7 mouse cellular contexts compared by ENCODE assay signal in the genomic region with DNA sequence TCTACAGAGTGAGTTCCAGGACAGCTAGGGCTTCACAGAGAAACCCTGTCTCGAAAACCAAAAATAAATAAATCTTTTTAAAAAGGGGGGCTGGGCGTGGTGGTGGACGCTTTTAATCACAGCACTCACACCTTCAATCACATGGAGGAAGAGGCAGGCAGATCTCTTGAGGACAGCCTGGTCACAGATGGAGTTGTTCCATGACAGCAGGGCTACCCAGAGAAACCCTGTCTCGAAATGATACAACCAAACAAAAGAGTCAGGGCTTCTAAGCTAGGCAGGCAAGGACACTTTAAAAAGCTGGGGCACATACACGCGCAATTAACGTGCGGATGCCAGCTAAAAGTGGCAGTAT. TPM values are rescaled to one million over a fixed set of nuclear protein-coding genes. Genes with fewer than 3 reads are reported as not detected.
DNase-seq lines count a peak whose midpoint lies in the region; ATAC-seq and TF ChIP-seq lines count a peak whose summit lies in the region.

No protein-coding gene starts in this region.

- H3K4me2 ChIP-seq in forebrain, embryonic 12.5 days, result peak overlapping the region; percentile 74
- H3K4me2 ChIP-seq in liver, embryonic 11.5 days, result peak overlapping the region; percentile 54
- peak overlapping the region; percentile 40 for H3K4me2 ChIP-seq in stomach, postnatal 0 days (replicated peaks; ENCODE audit: low read depth)

- no peak; the same call in 1 of the 2 replicates for ATAC-seq in megakaryocyte, adult 5-6 weeks (ENCODE audit: poor library complexity, severe bottlenecking)
- no peak for ATAC-seq in forebrain, embryonic 12.5 days (ENCODE audit: low FRiP score)
- peak; percentile 13; the same call in 1 of the 2 replicates for ATAC-seq in liver, embryonic 11.5 days (replicated peaks; ENCODE audit: low FRiP score)
- no peak for ATAC-seq in stomach, postnatal 0 days (ENCODE audit: low FRiP score, low TSS enrichment)

- H3K9ac ChIP-seq in forebrain, embryonic 12.5 days, result no peak overlapping the region
- no peak overlapping the region for H3K9ac ChIP-seq in liver, embryonic 11.5 days (ENCODE audit: low read depth, low read length)
- H3K9ac ChIP-seq in stomach, postnatal 0 days (ENCODE audit: low read length), result no peak overlapping the region

- WGBS in forebrain, embryonic 12.5 days, result 19% methylated on average over 8 of the region's 8 CpGs
- 15% methylated on average over 8 of the region's 8 CpGs for WGBS in liver, embryonic 11.5 days
- 17% methylated on average over 8 of the region's 8 CpGs for WGBS in stomach, postnatal 0 days

- H3K27ac ChIP-seq in forebrain, embryonic 12.5 days, result no peak overlapping the region
- no peak overlapping the region for H3K27ac ChIP-seq in liver, embryonic 11.5 days (ENCODE audit: low read depth, low read length)
- H3K27ac ChIP-seq in stomach, postnatal 0 days (replicated peaks), result no peak overlapping the region

- H3K4me1 ChIP-seq in megakaryocyte, embryonic 14.5 days, result peaks cover 52% of the 10 kb centered on the region
- peaks cover 24% of the 10 kb centered on the region for H3K4me1 ChIP-seq in forebrain, embryonic 12.5 days
- peaks cover 13% of the 10 kb centered on the region for H3K4me1 ChIP-seq in liver, embryonic 11.5 days (replicated peaks; ENCODE audit: control insufficient read depth, insufficient read depth, low read length)
- no peaks in the 10 kb centered on the region for H3K4me1 ChIP-seq in stomach, postnatal 0 days (replicated peaks; ENCODE audit: control insufficient read depth, insufficient read depth)

- H3K27me3 ChIP-seq in megakaryocyte, embryonic 14.5 days (replicated peaks), result no peaks in the 10 kb centered on the region
- no peaks in the 10 kb centered on the region; the same call in 1 of the 2 replicates for H3K27me3 ChIP-seq in forebrain, embryonic 12.5 days
- H3K27me3 ChIP-seq in liver, embryonic 11.5 days (replicated peaks; ENCODE audit: control insufficient read depth, insufficient read depth, low read length), result no peaks in the 10 kb centered on the region
- no peaks in the 10 kb centered on the region for H3K27me3 ChIP-seq in stomach, postnatal 0 days (ENCODE audit: control insufficient read depth, insufficient read depth, low read length)

- H3K4me3 ChIP-seq in megakaryocyte, embryonic 14.5 days (replicated peaks), result peak overlapping the region; percentile 98
- H3K4me3 ChIP-seq in forebrain, embryonic 12.5 days (replicated peaks), result peak overlapping the region; percentile 86
- H3K4me3 ChIP-seq in liver, embryonic 11.5 days (ENCODE audit: low read depth, low read length), result 0 out of 2 replicates have a peak overlapping the region, but pooled peaks have one; percentile 18
- peak overlapping the region; percentile 84; the same call in 1 of the 2 replicates for H3K4me3 ChIP-seq in stomach, postnatal 0 days (ENCODE audit: low read depth, low read length)

- DNase-seq in liver, embryonic 11.5 days (ENCODE audit: low spot score), result no peak
- no peak for DNase-seq in stomach, postnatal 0 days (ENCODE audit: low spot score)
- no peak for DNase-seq in adrenal gland, adult (ENCODE audit: inconsistent age in 2 of 2, low spot score in 1 of 2)
- no peak for DNase-seq in kidney, postnatal 25 days

- H3K36me3 ChIP-seq in megakaryocyte, embryonic 14.5 days (replicated peaks; ENCODE audit: low read length), result peaks cover 17% of the 10 kb centered on the region
- peaks cover 6% of the 10 kb centered on the region for H3K36me3 ChIP-seq in forebrain, embryonic 12.5 days (replicated peaks)
- peaks cover 3% of the 10 kb centered on the region; the same call in 1 of the 2 replicates for H3K36me3 ChIP-seq in liver, embryonic 11.5 days (ENCODE audit: control insufficient read depth, insufficient read depth, low read length)
- H3K36me3 ChIP-seq in stomach, postnatal 0 days (ENCODE audit: control insufficient read depth, insufficient read depth, low read length), result 0 out of 2 replicates have a peak, but pooled peaks cover 2% of the 10 kb centered on the region

- TF ChIP-seq CTCF in stomach, postnatal 0 days (IDR thresholded peaks at IDR 0.05; ENCODE audit: low read depth), result no peak

- TF ChIP-seq EP300 in stomach, postnatal 0 days (optimal IDR thresholded peaks at IDR 0.05), result no peak

- no peaks in the 10 kb centered on the region for H3K9me3 ChIP-seq in megakaryocyte, embryonic 14.5 days
- no peaks in the 10 kb centered on the region for H3K9me3 ChIP-seq in forebrain, embryonic 12.5 days
- no peaks in the 10 kb centered on the region for H3K9me3 ChIP-seq in liver, embryonic 11.5 days (ENCODE audit: control insufficient read depth, low read length)
- no peaks in the 10 kb centered on the region for H3K9me3 ChIP-seq in stomach, postnatal 0 days (ENCODE audit: control insufficient read depth, low read length)

RNA-seq across cellular contexts. Expression of a gene that starts 0.3 kb away (rescaled TPM):
- 7.5 and 18.1 TPM in 2 replicates for polyA plus RNA-seq in megakaryocyte, embryonic 14.5 days (2012; ENCODE audit: insufficient read depth, low replicate concordance)
- total RNA-seq in megakaryocyte, adult 5-6 weeks (2015), result 66.7 and 67.7 TPM in 2 replicates
- 71.2 and 77.4 TPM in 2 replicates for total RNA-seq in megakaryocyte, adult 5-6 weeks (2017)
- polyA plus RNA-seq in forebrain, embryonic 12.5 days (2016; fragmentation: Nextera tagmentation; extraction: Ambion mirVana), result 168 and 185 TPM in 2 replicates
- polyA plus RNA-seq in liver, embryonic 11.5 days (2014; fragmentation: Nextera tagmentation; extraction: Ambion mirVana), result 375 and 420 TPM in 2 replicates
- 83.8 and 86.6 TPM in 2 replicates for polyA plus RNA-seq in stomach, postnatal 0 days (2015; fragmentation: Nextera tagmentation; extraction: Ambion mirVana)

RNA-seq across cellular contexts. Expression of a gene that starts 15.7 kb away (rescaled TPM):
- polyA plus RNA-seq in megakaryocyte, embryonic 14.5 days (2012; ENCODE audit: insufficient read depth, low replicate concordance), result 73.0 and 95.0 TPM in 2 replicates
- total RNA-seq in megakaryocyte, adult 5-6 weeks (2015), result 53.3 and 55.4 TPM in 2 replicates
- total RNA-seq in megakaryocyte, adult 5-6 weeks (2017), result 103 and 110 TPM in 2 replicates
- polyA plus RNA-seq in forebrain, embryonic 12.5 days (2016; fragmentation: Nextera tagmentation; extraction: Ambion mirVana), result 37.1 and 38.0 TPM in 2 replicates
- polyA plus RNA-seq in liver, embryonic 11.5 days (2014; fragmentation: Nextera tagmentation; extraction: Ambion mirVana), result 23.3 and 24.3 TPM in 2 replicates
- polyA plus RNA-seq in stomach, postnatal 0 days (2015; fragmentation: Nextera tagmentation; extraction: Ambion mirVana), result 14.4 and 16.2 TPM in 2 replicates

RNA-seq across cellular contexts. Expression of a gene that starts 26.5 kb away (rescaled TPM):
- 18.7 and 23.5 TPM in 2 replicates for polyA plus RNA-seq in megakaryocyte, embryonic 14.5 days (2012; ENCODE audit: insufficient read depth, low replicate concordance)
- total RNA-seq in megakaryocyte, adult 5-6 weeks (2015), result 239 and 242 TPM in 2 replicates
- 299 and 326 TPM in 2 replicates for total RNA-seq in megakaryocyte, adult 5-6 weeks (2017)
- polyA plus RNA-seq in forebrain, embryonic 12.5 days (2016; fragmentation: Nextera tagmentation; extraction: Ambion mirVana), result 9.4 and 10.7 TPM in 2 replicates
- polyA plus RNA-seq in liver, embryonic 11.5 days (2014; fragmentation: Nextera tagmentation; extraction: Ambion mirVana), result 16.8 and 17.2 TPM in 2 replicates
- polyA plus RNA-seq in stomach, postnatal 0 days (2015; fragmentation: Nextera tagmentation; extraction: Ambion mirVana), result 16.9 and 17.1 TPM in 2 replicates

RNA-seq across cellular contexts. Expression of a gene that starts 48.2 kb away (rescaled TPM):
- 0.45 and 0.73 TPM in 2 replicates for polyA plus RNA-seq in megakaryocyte, embryonic 14.5 days (2012; ENCODE audit: insufficient read depth, low replicate concordance)
- 0.07 TPM in 1 of 2 replicates, not detected in the other for total RNA-seq in megakaryocyte, adult 5-6 weeks (2015)
- 1.7 and 2.2 TPM in 2 replicates for total RNA-seq in megakaryocyte, adult 5-6 weeks (2017)
- polyA plus RNA-seq in forebrain, embryonic 12.5 days (2016; fragmentation: Nextera tagmentation; extraction: Ambion mirVana), result 0.91 and 0.96 TPM in 2 replicates
- polyA plus RNA-seq in liver, embryonic 11.5 days (2014; fragmentation: Nextera tagmentation; extraction: Ambion mirVana), result 0.49 and 0.53 TPM in 2 replicates
- polyA plus RNA-seq in stomach, postnatal 0 days (2015; fragmentation: Nextera tagmentation; extraction: Ambion mirVana), result 5.6 and 5.9 TPM in 2 replicates

Comparison
In these comparisons a context has a peak if more than half of its experiments do, and no peak if none do; other contexts are left out.
1. H3K4me3 ChIP-seq: peak in every context shown above with its lines; median percentile 98 in megakaryocyte, embryonic 14.5 days; 86 in forebrain, embryonic 12.5 days; 84 in stomach, postnatal 0 days; 18 in liver, embryonic 11.5 days.